Mouse (Mus musculus) MEL (cell line): ENCODE measurements at regions not wholly inside any gene's neighbourhood (a gene's known extent, or its start where the extent isn't known, plus 50 kb on each side); places are given as distances from the start of the nearest gene placed in this dataset.

ENCODE experiments used
- DNase-seq: peaks from one replicate; pipeline ENCODE4 v3.0.0; 2011; ENCODE audit warnings: low read depth, low spot score
- H3K27ac ChIP-seq: 2 replicates; pipeline ENCODE4 v1.5.1; 2012; ENCODE audit warnings: low read depth, mild to moderate bottlenecking, control low read depth, low read length, moderate library complexity; ENCODE audit not compliant: control insufficient read depth
- H3K27me3 ChIP-seq, 2 experiments: fragments of 150-350 bp in 1 of 2; sonication (generic) in 1 of 2; 2 replicates each; pipeline ENCODE4 v1.6.1; 2012; ENCODE audit warnings: low read length in 2 of 2, mild to moderate bottlenecking in 2 of 2, improper control_type of control experiment in 1 of 2, moderate library complexity in 1 of 2; ENCODE audit not compliant: insufficient read depth in 2 of 2, control insufficient read depth in 1 of 2
- H3K36me3 ChIP-seq, 2 experiments: 2 replicates each; pipeline ENCODE4 v1.6.1; 2012 to 2014; ENCODE audit warnings: low read length in 2 of 2, improper control_type of control experiment in 1 of 2, inconsistent platforms in 1 of 2, mild to moderate bottlenecking in 1 of 2; ENCODE audit not compliant: insufficient read depth in 2 of 2, control insufficient read depth in 1 of 2
- H3K4me1 ChIP-seq, 2 experiments: fragments of 150-350 bp in 1 of 2; sonication (generic) in 1 of 2; 2 replicates each; pipeline ENCODE4 v1.6.1; 2012; ENCODE audit warnings: low read length in 2 of 2, improper control_type of control experiment in 1 of 2, mild to moderate bottlenecking in 1 of 2; ENCODE audit not compliant: insufficient read depth in 2 of 2, control insufficient read depth in 1 of 2
- H3K4me3 ChIP-seq, 2 experiments: fragments of 150-350 bp in 1 of 2; sonication (generic) in 1 of 2; 2 replicates each; pipeline ENCODE4 v1.5.1; 2012; ENCODE audit warnings: low read depth in 2 of 2, low read length in 2 of 2, mild to moderate bottlenecking in 2 of 2, moderate library complexity in 2 of 2, control low read depth in 1 of 2, improper control_type of control experiment in 1 of 2; ENCODE audit not compliant: control insufficient read depth in 1 of 2, insufficient read depth in 1 of 2
- H3K79me2 ChIP-seq: 2 replicates; pipeline ENCODE4 v1.6.1; 2012; ENCODE audit warnings: mild to moderate bottlenecking, low read length, moderate library complexity; ENCODE audit not compliant: control insufficient read depth, poor library complexity, insufficient read depth
- H3K9ac ChIP-seq: 2 replicates; pipeline ENCODE4 v1.6.1; 2012; ENCODE audit warnings: low read depth, mild to moderate bottlenecking, control low read depth, low read length, moderate library complexity; ENCODE audit not compliant: control insufficient read depth, poor library complexity, severe bottlenecking
- H3K9me3 ChIP-seq: fragments of 150-350 bp; sonication (generic); replicated peaks from 2 replicates; pipeline ENCODE4 v1.6.1; 2012; ENCODE audit warnings: mild to moderate bottlenecking, low read length, improper control_type of control experiment, moderate library complexity; ENCODE audit not compliant: insufficient read depth
- CHD1 ChIP-seq: IDR thresholded peaks from 2 replicates; pipeline ENCODE4 v1.6.1; 2012; ENCODE audit warnings: low read depth, mild to moderate bottlenecking, inconsistent platforms, low read length, improper control_type of control experiment
- CHD2 ChIP-seq: IDR thresholded peaks from 2 replicates; pipeline ENCODE4 v1.6.1; 2011; ENCODE audit warnings: low read length, improper control_type of control experiment
- E2F4 ChIP-seq: IDR thresholded peaks from 2 replicates; pipeline ENCODE4 v1.6.1; 2011; ENCODE audit warnings: low read depth, low read length, improper control_type of control experiment, borderline replicate concordance
- ELF1 ChIP-seq: IDR thresholded peaks from 2 replicates; pipeline ENCODE4 v1.6.1; 2014; ENCODE audit warnings: low read depth, mild to moderate bottlenecking, inconsistent platforms, low read length, improper control_type of control experiment, moderate library complexity
- HCFC1 ChIP-seq: IDR thresholded peaks from 2 replicates; pipeline ENCODE4 v1.6.1; 2012; ENCODE audit warnings: low read depth, mild to moderate bottlenecking, inconsistent platforms, low read length, improper control_type of control experiment, moderate library complexity
- KAT2A ChIP-seq: conservative IDR thresholded peaks from 2 replicates; pipeline ENCODE4 v1.6.1; 2012; ENCODE audit warnings: low read depth, low read length, improper control_type of control experiment, inconsistent platforms
- MAFK ChIP-seq: IDR thresholded peaks from 2 replicates; pipeline ENCODE4 v1.6.1; 2011; ENCODE audit warnings: low read depth, mild to moderate bottlenecking, low read length, improper control_type of control experiment, borderline replicate concordance
- MAX ChIP-seq: IDR thresholded peaks from 2 replicates; pipeline ENCODE4 v1.6.1; 2011; ENCODE audit warnings: low read length, improper control_type of control experiment
- MXI1 ChIP-seq: IDR thresholded peaks from 2 replicates; pipeline ENCODE4 v1.6.1; 2011; ENCODE audit warnings: mild to moderate bottlenecking, low read depth, low read length, improper control_type of control experiment
- POLR2AphosphoS2 ChIP-seq: IDR thresholded peaks from 2 replicates; pipeline ENCODE4 v1.6.1; 2011; ENCODE audit warnings: low read length, improper control_type of control experiment
- POLR2AphosphoS5 ChIP-seq: IDR thresholded peaks from 2 replicates; pipeline ENCODE4 v1.6.1; 2012; ENCODE audit warnings: low read depth, borderline replicate concordance, mild to moderate bottlenecking, inconsistent platforms, low read length, moderate library complexity, mixed read lengths
- RAD21 ChIP-seq: IDR thresholded peaks from 2 replicates; pipeline ENCODE4 v1.6.1; 2011; ENCODE audit warnings: mild to moderate bottlenecking, low read depth, low read length, improper control_type of control experiment
- SIN3A ChIP-seq: IDR thresholded peaks from 2 replicates; pipeline ENCODE4 v1.6.1; 2012; ENCODE audit warnings: low read length, improper control_type of control experiment, inconsistent platforms
- TAL1 ChIP-seq: IDR thresholded peaks from 2 replicates; pipeline ENCODE4 v1.6.1; 2012; ENCODE audit warnings: mild to moderate bottlenecking, inconsistent platforms, low read length, moderate library complexity, mixed read lengths
- TBP ChIP-seq: IDR thresholded peaks from 2 replicates; pipeline ENCODE4 v1.8.0; 2011; ENCODE audit warnings: low read depth, low read length, improper control_type of control experiment
- TCF12 ChIP-seq: IDR thresholded peaks from 2 replicates; pipeline ENCODE4 v1.6.1; 2014; ENCODE audit warnings: low read depth, mild to moderate bottlenecking, inconsistent platforms, low read length, improper control_type of control experiment, moderate library complexity
- USF2 ChIP-seq, 2 experiments: IDR thresholded peaks; 2 replicates each; pipeline ENCODE4 v1.6.1; 2011 to 2012; ENCODE audit warnings: improper control_type of control experiment in 2 of 2, low read length in 2 of 2, borderline replicate concordance in 1 of 2, inconsistent platforms in 1 of 2, low read depth in 1 of 2, mild to moderate bottlenecking in 1 of 2; ENCODE audit not compliant: insufficient read depth in 1 of 2
- ZC3H11A ChIP-seq: IDR thresholded peaks from 2 replicates; pipeline ENCODE4 v1.6.1; 2012; ENCODE audit warnings: low read depth, mild to moderate bottlenecking, inconsistent platforms, low read length, improper control_type of control experiment
- ZKSCAN1 ChIP-seq: IDR thresholded peaks from 2 replicates; pipeline ENCODE4 v1.6.1; 2012; ENCODE audit warnings: low read depth, mild to moderate bottlenecking, inconsistent platforms, low read length, improper control_type of control experiment, moderate library complexity
- ZNF384 ChIP-seq: IDR thresholded peaks from 2 replicates; pipeline ENCODE4 v1.6.1; 2012; ENCODE audit warnings: low read depth, mild to moderate bottlenecking, inconsistent platforms, low read length, improper control_type of control experiment

GRCm38 (mm10) chr2:55862479-55862878 lies 426.7 kb downstream of the Kcnj3 start:
- no peaks in the 10 kb centered on the region for H3K4me1 ChIP-seq
- no peak overlapping the region for H3K27ac ChIP-seq
- H3K79me2 ChIP-seq, result no peaks in the 10 kb centered on the region
- no peaks in the 10 kb centered on the region for H3K36me3 ChIP-seq
- no peak overlapping the region for H3K4me3 ChIP-seq
- H3K9ac ChIP-seq, result no peak overlapping the region
- no peak for TF ChIP-seq MAX
- no peak for TF ChIP-seq CHD1
- no peak for TF ChIP-seq TCF12
- no peak for TF ChIP-seq ZKSCAN1
- no peak for TF ChIP-seq RAD21
- no peak for TF ChIP-seq POLR2AphosphoS2
- TF ChIP-seq HCFC1, result no peak
- no peak for TF ChIP-seq MXI1
- no peak for TF ChIP-seq MAFK
- TF ChIP-seq POLR2AphosphoS5, result no peak
- TF ChIP-seq TBP, result no peak
- TF ChIP-seq ZC3H11A, result no peak
- no peak for TF ChIP-seq ELF1
- H3K9me3 ChIP-seq, result no peaks in the 10 kb centered on the region
- no peaks in the 10 kb centered on the region for H3K27me3 ChIP-seq
- DNase-seq, result no peak

- H3K9me3 ChIP-seq, result no peaks in the 10 kb centered on the region
- H3K9ac ChIP-seq, result no peak overlapping the region
- no peak for TF ChIP-seq USF2 (IDR thresholded peaks at IDR 0.05; ENCODE audit: borderline replicate concordance in 1 of 2, insufficient read depth in 1 of 2, low read depth in 1 of 2, low read length in 2 of 2)
- TF ChIP-seq E2F4, result no peak
- TF ChIP-seq KAT2A, result no peak
- TF ChIP-seq TAL1, result no peak
- no peak for TF ChIP-seq CHD2
- no peak for TF ChIP-seq MAFK
- TF ChIP-seq CHD1, result no peak
- TF ChIP-seq ZKSCAN1, result no peak
- no peak for TF ChIP-seq ZNF384
- no peak for TF ChIP-seq SIN3A
- H3K36me3 ChIP-seq, result no peaks in the 10 kb centered on the region
- no peak for DNase-seq
- H3K27me3 ChIP-seq, result no peaks in the 10 kb centered on the region
- H3K79me2 ChIP-seq, result no peaks in the 10 kb centered on the region
- H3K4me1 ChIP-seq, result no peaks in the 10 kb centered on the region
- no peak overlapping the region for H3K27ac ChIP-seq
- H3K4me3 ChIP-seq, result no peak overlapping the region
Measured at GRCm38 (mm10) chr2:55889976-55890375, 454.2 kb downstream of the Kcnj3 start.
